Mouse (Mus musculus) cerebral cortex, adult 2 months (tissue): ENCODE measurements around the gene Gm49425.

ENCODE experiments used
- WGBS: fragments of 180-500 bp; shearing (Covaris S2); methylation state at CpG from one replicate; pipeline ENCODE4 v1.1.7; 2018; 5-methylcytosine and 5-hydroxymethylcytosine counted together

The Gm49425 gene

DNA sequence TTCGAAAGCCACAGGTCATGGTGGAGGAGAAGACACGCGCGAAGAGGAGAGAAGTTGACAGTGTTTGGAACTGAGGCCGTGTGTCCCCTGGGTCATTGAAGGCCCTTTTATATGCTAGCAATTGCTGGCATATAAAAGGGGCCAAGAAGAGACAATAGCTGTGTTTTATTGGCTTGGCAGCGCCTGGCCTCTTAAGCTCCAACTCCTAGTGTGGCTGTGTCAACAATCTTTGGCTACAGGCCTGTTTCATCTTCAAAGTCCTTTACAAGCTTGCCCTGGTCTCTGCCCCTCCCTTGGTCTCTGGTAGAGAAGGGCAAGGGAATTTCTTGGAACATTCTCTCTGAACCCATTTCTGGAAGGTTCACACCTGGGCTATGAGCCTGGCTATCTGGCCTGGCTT, 25.6 kb downstream of the Gm49425 start, which contains the start of gene Krt83:
Gene Krt83, minus strand, starts transcription at position 82 of the 400 bp plus-strand sequence.
- 52% methylated on average over 6 of the region's 6 CpGs for WGBS

DNA sequence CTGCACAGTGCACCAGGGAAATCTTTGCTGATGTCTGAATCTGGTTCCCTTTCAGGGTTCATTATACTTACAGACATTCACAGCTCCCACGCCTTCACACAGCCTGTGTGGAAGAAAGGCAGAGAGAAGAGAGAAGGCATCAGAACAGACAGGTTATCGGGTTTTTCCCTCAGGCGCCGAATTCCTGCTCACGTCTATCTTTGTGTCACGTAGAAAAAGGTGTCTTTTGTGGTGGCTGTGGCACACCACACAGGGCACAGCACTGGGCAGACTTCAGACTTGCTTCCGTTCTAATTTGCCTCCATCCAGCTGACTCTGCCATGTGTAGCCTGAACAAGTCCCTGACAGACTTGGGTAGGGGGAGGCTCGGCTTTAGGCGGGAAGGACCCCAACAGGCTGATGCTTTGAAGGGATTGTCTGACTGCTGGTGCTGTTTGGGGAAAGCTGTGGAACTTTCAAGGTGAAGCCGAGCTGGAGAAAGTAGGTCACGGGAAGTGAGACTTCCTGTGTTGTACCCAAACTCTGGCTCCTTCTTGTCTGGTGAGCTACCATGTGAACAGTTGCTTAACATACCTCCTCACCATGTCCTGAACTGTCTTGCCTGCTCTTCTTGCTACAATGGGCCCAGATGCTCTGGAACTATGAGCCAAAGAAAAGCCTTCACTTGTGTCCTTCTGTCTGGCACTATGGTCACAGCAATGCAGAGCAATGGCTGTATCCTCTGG, 31.0 kb downstream of the Gm49425 start:
- 53% methylated on average over 11 of the region's 11 CpGs for WGBS

DNA sequence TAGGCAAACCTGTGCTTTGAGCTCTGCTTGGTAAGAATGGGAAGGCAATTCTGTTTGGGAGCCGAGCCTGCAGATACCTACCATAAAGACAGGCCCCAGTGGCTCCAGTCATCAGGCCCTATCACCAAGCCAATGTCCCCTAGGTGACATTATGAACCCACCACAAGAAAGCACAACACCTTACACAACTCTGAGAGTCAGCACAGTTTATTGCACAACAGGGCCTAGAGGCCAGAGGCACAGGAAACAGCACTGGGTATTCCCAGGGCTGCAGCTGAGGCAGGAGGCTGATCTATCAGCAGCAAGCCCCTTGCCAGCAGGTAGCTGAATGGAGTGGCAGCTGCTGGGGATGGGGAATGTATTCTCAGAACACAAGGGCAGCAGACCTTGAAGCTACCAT, 32.1 kb downstream of the Gm49425 start:
- WGBS = 96% methylated on average over 1 of the region's 1 CpGs

DNA sequence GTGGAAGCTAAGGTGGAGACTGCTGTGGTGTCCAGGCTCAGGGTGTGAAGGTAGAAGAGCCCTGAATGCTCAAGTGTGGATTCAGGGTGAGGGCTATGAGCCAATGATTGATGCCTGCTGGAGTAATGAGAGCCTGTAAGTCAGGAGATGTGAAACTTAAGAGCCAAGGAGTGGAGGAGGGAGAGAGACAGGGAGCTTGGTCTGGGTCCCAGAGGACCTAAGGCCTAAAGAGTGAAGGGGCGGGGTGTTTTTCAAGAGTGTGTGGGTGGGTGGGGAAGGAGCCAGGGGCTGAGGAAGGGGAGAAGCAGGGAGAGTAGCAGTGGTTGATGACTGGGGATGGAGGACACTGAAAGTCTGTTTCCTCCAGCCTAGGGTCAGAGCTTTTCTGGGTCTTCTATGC, 33.4 kb downstream of the Gm49425 start:
- WGBS = 80% methylated on average over 1 of the region's 1 CpGs

DNA sequence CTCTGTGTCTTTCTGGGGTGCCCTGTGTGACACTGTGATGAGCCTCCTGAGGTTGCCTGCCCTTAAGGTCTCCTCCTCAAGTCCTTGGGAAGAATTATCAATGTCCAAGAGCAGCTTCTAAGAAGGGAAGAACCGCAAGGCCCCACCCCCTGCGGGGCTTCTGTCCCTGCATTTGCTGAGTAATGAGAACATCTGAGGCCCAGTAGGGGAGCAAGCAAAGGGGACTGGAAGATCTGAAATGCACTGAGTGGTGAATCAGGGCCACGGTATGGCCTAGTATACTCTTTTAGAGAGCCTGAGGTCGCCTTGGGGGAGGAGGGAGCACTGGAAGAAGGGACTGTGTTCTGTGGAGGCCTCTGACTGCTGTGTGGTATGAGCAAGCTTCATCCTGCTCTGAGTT, 35.0 kb downstream of the Gm49425 start:
- WGBS = 69% methylated on average over 4 of the region's 4 CpGs

DNA sequence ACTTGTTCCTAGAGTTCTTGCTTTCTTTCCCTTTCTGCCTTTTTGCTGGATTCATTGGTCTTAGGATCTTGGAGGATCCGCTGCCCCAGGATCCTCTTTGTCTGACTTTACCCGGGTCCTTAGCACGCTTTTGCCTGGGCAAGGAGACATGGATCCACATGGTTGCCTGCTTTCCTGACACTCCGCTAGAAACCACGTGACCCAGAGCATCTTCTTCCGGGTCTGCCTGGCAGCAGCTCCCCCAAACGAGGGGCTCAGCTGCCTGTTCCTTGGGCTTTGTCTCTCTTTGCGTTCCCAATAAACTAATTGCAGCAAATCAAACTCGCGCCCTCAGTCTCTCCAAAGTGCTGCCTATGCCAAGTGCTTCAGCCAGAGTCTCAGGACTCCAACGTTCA, 37.4 kb downstream of the Gm49425 start:
- 40% methylated on average over 11 of the region's 11 CpGs for WGBS

DNA sequence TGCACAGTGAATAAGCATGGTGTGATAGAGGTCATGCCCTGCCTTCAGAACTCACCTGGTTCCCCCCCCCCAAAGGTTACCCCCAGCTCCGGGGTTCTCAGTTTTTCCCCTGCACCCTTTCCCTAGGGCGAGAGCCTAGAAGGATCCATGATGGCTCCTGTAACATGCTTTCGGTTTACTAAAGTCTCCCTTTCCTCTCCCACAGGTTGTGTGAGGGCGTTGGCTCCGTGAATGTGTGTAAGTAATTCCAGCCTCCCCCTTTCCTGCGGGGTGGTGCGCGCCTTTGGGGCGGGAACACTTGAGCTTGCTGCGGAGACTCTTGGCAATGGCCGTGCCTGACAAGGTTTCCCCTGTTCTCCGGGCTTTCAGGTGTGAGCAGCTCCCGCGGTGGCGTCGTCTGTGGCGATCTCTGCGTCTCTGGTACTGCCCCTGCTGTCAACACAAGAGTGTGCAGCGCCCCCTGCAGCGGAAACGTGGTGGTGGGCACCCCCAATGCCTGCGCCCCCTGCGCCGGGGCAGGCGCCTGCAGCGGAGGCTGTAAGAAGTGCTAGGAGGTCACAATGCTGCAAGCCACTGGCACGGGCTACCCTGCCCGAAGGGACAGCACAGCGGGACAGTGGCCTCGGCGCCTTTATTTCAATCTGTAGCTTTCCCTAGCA, 37.9 kb downstream of the Gm49425 start:
- 8% methylated on average over 31 of the region's 31 CpGs for WGBS

DNA sequence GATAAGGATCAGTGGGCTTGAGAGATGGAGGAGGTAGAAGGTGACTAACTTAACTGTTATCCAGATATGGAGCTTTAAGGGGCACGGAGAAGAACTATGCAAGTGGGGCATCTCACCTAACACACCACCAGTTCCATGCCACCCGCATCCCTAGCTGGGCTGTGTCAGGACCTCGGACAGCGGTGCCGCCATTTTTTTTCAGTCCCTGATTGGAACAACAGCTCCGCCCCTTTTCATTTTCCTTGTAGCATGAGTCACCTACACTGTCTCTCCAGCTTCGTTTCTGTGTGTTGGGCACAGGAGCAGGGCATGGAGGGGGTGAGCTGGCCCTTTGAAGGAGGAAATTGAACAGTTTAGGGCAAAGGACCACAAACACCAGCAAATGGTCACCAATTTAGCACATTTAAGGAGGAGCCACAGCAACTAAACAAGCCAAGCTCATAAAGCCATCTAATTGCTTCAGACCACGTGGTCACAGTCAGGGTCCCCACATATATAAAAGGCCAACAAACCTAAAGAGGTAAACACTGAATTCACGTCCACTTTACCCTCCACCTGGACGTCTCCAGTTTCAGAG, 44.0 kb downstream of the Gm49425 start, which contains the start of gene Krt86:
Gene Krt86, plus strand, starts transcription at position 527 of the 577 bp plus-strand sequence.
- 59% methylated on average over 10 of the region's 10 CpGs for WGBS

DNA sequence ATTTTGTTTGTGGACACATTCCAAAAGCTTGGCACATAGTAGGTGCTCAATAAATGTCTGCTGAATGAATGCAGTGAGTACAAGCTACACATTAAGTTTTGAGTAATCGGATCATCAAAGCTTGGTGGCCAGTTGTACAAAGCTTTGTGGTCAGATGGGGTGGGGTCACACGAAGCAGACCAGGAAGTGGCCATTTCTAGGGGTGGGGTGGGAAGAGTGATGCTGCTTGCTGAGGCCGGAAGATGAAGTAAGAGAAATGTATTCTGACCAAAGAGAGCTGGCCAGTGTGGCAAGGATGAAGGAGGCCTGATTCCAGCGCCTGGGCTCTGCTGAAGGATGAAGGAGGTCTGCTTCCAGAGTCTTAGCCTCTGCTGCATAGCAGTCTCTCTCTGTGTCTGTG, 48.0 kb downstream of the Gm49425 start:
- WGBS = 88% methylated on average over 4 of the region's 4 CpGs
